Mouse (Mus musculus) spleen, adult 2 months (tissue): ENCODE measurements around the gene Opn1sw.

ENCODE experiments used
- CTCF ChIP-seq: fragments of 200-500 bp; IDR thresholded peaks from 2 replicates; pipeline ENCODE4 v1.5.1; 2011; ENCODE audit warnings: mild to moderate bottlenecking, inconsistent platforms; ENCODE audit not compliant: insufficient read depth, insufficient read length, insufficient replicate concordance; ENCODE audit errors: extremely low read depth
- POLR2A ChIP-seq: fragments of 200-500 bp; IDR thresholded peaks from 2 replicates; pipeline ENCODE4 v1.6.1; 2011; ENCODE audit warnings: low read depth, low read length, inconsistent platforms

DNA sequence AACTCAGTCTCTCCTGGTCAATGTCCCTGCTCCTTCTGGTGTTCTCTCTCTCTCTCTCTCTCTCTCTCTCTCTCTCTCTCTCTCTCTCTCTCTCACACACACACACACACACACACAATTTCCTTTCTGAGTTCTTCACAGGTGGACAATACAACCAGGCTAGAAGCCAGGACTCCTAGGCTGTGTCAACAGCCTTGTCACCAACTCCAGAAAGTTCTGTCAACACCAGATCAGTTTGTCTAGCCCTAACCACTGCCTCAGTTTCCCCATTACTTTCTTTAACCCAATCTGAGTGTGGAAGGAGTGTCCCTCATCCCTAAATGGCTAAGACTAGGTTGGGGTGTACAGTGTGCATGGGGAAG lies 44.4 kb upstream of the Opn1sw start:
- no peak for TF ChIP-seq POLR2A
- TF ChIP-seq CTCF: no peak
